Mouse (Mus musculus): ENCODE data around the gene Jmjd7.

GRCm38 (mm10) chr2:120064639-120065038, 37.4 kb downstream of the Jmjd7 start:
- TF ChIP-seq CTCF (IDR thresholded peaks at IDR 0.05; ENCODE audit: low read depth, low read length) (no peak), TAL1 (conservative IDR thresholded peaks at IDR 0.05; ENCODE audit: low read depth, low read length) (no peak)
